Mouse (Mus musculus): Measurements from ENCODE around the gene Midn. TPM values are rescaled to one million over a fixed set of nuclear protein-coding genes. Genes with fewer than 3 reads are reported as not detected.

Midn gene
- polyA plus RNA-seq, 1 experiment from 2014 or later, result 3.1 TPM

- H3K36me3 ChIP-seq (replicated peaks), result no peaks in the 10 kb centered on the region
- WGBS (ENCODE audit: insufficient replicate concordance), result 22% methylated on average over 27 of the region's 27 CpGs
- H3K9me3 ChIP-seq (replicated peaks), result no peaks in the 10 kb centered on the region
- H3K4me2 ChIP-seq, result no peak overlapping the region
- no peak overlapping the region for H3K9ac ChIP-seq
- H3K27me3 ChIP-seq, result peaks cover 98% of the 10 kb centered on the region
- ATAC-seq (ENCODE audit: insufficient read depth), result no peak
- H3K27ac ChIP-seq (replicated peaks), result no peak overlapping the region
- peaks cover 14% of the 10 kb centered on the region; the same call in 1 of the 2 replicates for H3K4me1 ChIP-seq (replicated peaks)
- no peak overlapping the region for H3K4me3 ChIP-seq (replicated peaks)
These were observed 38.6 kb downstream of the Midn start for GRCm38 (mm10) chr10:80186649-80187048.

GRCm38 (mm10) chr10:80187739-80188138 is 39.7 kb downstream of the Midn start:
- H3K4me1 ChIP-seq (replicated peaks), result peaks cover 14% of the 10 kb centered on the region; the same call in 1 of the 2 replicates
- H3K27me3 ChIP-seq, result peaks cover 98% of the 10 kb centered on the region
- no peaks in the 10 kb centered on the region for H3K9me3 ChIP-seq (replicated peaks)
- H3K9ac ChIP-seq, result no peak overlapping the region
- 75% methylated on average over 10 of the region's 10 CpGs for WGBS (ENCODE audit: insufficient replicate concordance)
- H3K4me3 ChIP-seq (replicated peaks), result no peak overlapping the region
- H3K4me2 ChIP-seq, result no peak overlapping the region
- no peak overlapping the region for H3K27ac ChIP-seq (replicated peaks)
- ATAC-seq (ENCODE audit: insufficient read depth), result no peak
- H3K36me3 ChIP-seq (replicated peaks), result no peaks in the 10 kb centered on the region

- H3K4me2 ChIP-seq, result no peak overlapping the region
- H3K27me3 ChIP-seq, result peaks cover 98% of the 10 kb centered on the region
- no peak overlapping the region for H3K27ac ChIP-seq (replicated peaks)
- WGBS (ENCODE audit: insufficient replicate concordance), result 62% methylated on average over 15 of the region's 15 CpGs
- no peaks in the 10 kb centered on the region for H3K9me3 ChIP-seq (replicated peaks)
- no peaks in the 10 kb centered on the region for H3K36me3 ChIP-seq (replicated peaks)
- no peak overlapping the region for H3K9ac ChIP-seq
- H3K4me3 ChIP-seq (replicated peaks), result no peak overlapping the region
- ATAC-seq (ENCODE audit: insufficient read depth), result no peak
- H3K4me1 ChIP-seq (replicated peaks), result peaks cover 14% of the 10 kb centered on the region; the same call in 1 of the 2 replicates
These were observed 40.5 kb downstream of the Midn start for GRCm38 (mm10) chr10:80188453-80189024.

- Histone ChIP-seq H3K9ac (no peak overlapping the region), H3K9me3 (replicated peaks) (no peaks in the 10 kb centered on the region), H3K27ac (replicated peaks) (no peak overlapping the region), H3K4me2 (peak overlapping the region; percentile 56), H3K4me3 (replicated peaks) (peak overlapping the region; percentile 33), H3K36me3 (replicated peaks) (no peaks in the 10 kb centered on the region), H3K27me3 (peaks cover 98% of the 10 kb centered on the region), H3K4me1 (replicated peaks) (peaks cover 14% of the 10 kb centered on the region; the same call in 1 of the 2 replicates)
- 5% methylated on average over 21 of the region's 21 CpGs for WGBS (ENCODE audit: insufficient replicate concordance)
- ATAC-seq (ENCODE audit: insufficient read depth), result no peak
These were observed 41.9 kb downstream of the Midn start for GRCm38 (mm10) chr10:80189999-80190398.

GRCm38 (mm10) chr10:80190491-80191051 is 42.5 kb downstream of the Midn start:
- Histone ChIP-seq H3K27ac (replicated peaks) (no peak overlapping the region), H3K36me3 (replicated peaks) (no peaks in the 10 kb centered on the region), H3K9me3 (replicated peaks) (no peaks in the 10 kb centered on the region), H3K9ac (no peak overlapping the region), H3K4me2 (peak overlapping the region; percentile 56), H3K4me1 (replicated peaks) (peaks cover 14% of the 10 kb centered on the region; the same call in 1 of the 2 replicates), H3K4me3 (replicated peaks) (peak overlapping the region; percentile 33), H3K27me3 (peaks cover 92% of the 10 kb centered on the region)
- ATAC-seq (ENCODE audit: insufficient read depth), result no peak
- WGBS (ENCODE audit: insufficient replicate concordance), result under 1% methylated on average over 48 of the region's 48 CpGs

GRCm38 (mm10) chr10:80193976-80194375 is 45.9 kb downstream of the Midn start:
- Histone ChIP-seq H3K27me3 (peaks cover 62% of the 10 kb centered on the region), H3K4me2 (no peak overlapping the region), H3K36me3 (replicated peaks) (no peaks in the 10 kb centered on the region), H3K4me3 (replicated peaks) (no peak overlapping the region), H3K9ac (no peak overlapping the region), H3K27ac (replicated peaks) (no peak overlapping the region), H3K9me3 (replicated peaks) (no peaks in the 10 kb centered on the region), H3K4me1 (replicated peaks) (peaks cover 14% of the 10 kb centered on the region; the same call in 1 of the 2 replicates)
- ATAC-seq (ENCODE audit: insufficient read depth), result no peak
- 53% methylated on average over 6 of the region's 6 CpGs for WGBS (ENCODE audit: insufficient replicate concordance)

GRCm38 (mm10) chr10:80194441-80194840 is 46.4 kb downstream of the Midn start:
- Histone ChIP-seq H3K36me3 (replicated peaks) (no peaks in the 10 kb centered on the region), H3K4me2 (no peak overlapping the region), H3K9me3 (replicated peaks) (no peaks in the 10 kb centered on the region), H3K27ac (replicated peaks) (no peak overlapping the region), H3K27me3 (peaks cover 57% of the 10 kb centered on the region), H3K9ac (no peak overlapping the region), H3K4me1 (replicated peaks) (peaks cover 14% of the 10 kb centered on the region; the same call in 1 of the 2 replicates), H3K4me3 (replicated peaks) (no peak overlapping the region)
- 57% methylated on average over 8 of the region's 8 CpGs for WGBS (ENCODE audit: insufficient replicate concordance)
- no peak for ATAC-seq (ENCODE audit: insufficient read depth)

- Histone ChIP-seq H3K27ac (replicated peaks) (no peak overlapping the region), H3K4me3 (replicated peaks) (no peak overlapping the region), H3K4me2 (no peak overlapping the region), H3K4me1 (replicated peaks) (no peaks in the 10 kb centered on the region), H3K9me3 (replicated peaks) (no peaks in the 10 kb centered on the region), H3K27me3 (peaks cover 46% of the 10 kb centered on the region), H3K9ac (no peak overlapping the region), H3K36me3 (replicated peaks) (no peaks in the 10 kb centered on the region)
- 81% methylated on average over 1 of the region's 1 CpGs for WGBS (ENCODE audit: insufficient replicate concordance)
- no peak for ATAC-seq (ENCODE audit: insufficient read depth)
These were observed 48.1 kb downstream of the Midn start for GRCm38 (mm10) chr10:80196167-80196566.

GRCm38 (mm10) chr10:80196778-80197581 is 48.9 kb downstream of the Midn start:
- no peak overlapping the region for H3K4me2 ChIP-seq
- H3K36me3 ChIP-seq (replicated peaks), result no peaks in the 10 kb centered on the region
- peaks cover 38% of the 10 kb centered on the region for H3K27me3 ChIP-seq
- 73% methylated on average over 33 of the region's 33 CpGs for WGBS (ENCODE audit: insufficient replicate concordance)
- no peaks in the 10 kb centered on the region for H3K9me3 ChIP-seq (replicated peaks)
- ATAC-seq (ENCODE audit: insufficient read depth), result no peak
- no peaks in the 10 kb centered on the region for H3K4me1 ChIP-seq (replicated peaks)
- no peak overlapping the region for H3K9ac ChIP-seq
- no peak overlapping the region for H3K27ac ChIP-seq (replicated peaks)
- H3K4me3 ChIP-seq (replicated peaks), result no peak overlapping the region

GRCm38 (mm10) chr10:80199440-80200008 is 51.5 kb downstream of the Midn start:
- no peaks in the 10 kb centered on the region for H3K36me3 ChIP-seq (replicated peaks)
- no peak overlapping the region for H3K9ac ChIP-seq
- peaks cover 18% of the 10 kb centered on the region for H3K27me3 ChIP-seq
- WGBS (ENCODE audit: insufficient replicate concordance), result 48% methylated on average over 3 of the region's 3 CpGs
- peak; percentile 65 for ATAC-seq (ENCODE audit: insufficient read depth)
- no peaks in the 10 kb centered on the region for H3K9me3 ChIP-seq (replicated peaks)
- no peak overlapping the region for H3K27ac ChIP-seq (replicated peaks)
- H3K4me2 ChIP-seq, result no peak overlapping the region
- no peaks in the 10 kb centered on the region for H3K4me1 ChIP-seq (replicated peaks)
- H3K4me3 ChIP-seq (replicated peaks), result no peak overlapping the region

- H3K4me2 ChIP-seq, result no peak overlapping the region
- no peak overlapping the region for H3K4me3 ChIP-seq (replicated peaks)
- H3K27ac ChIP-seq (replicated peaks), result no peak overlapping the region
- H3K36me3 ChIP-seq (replicated peaks), result no peaks in the 10 kb centered on the region
- H3K9me3 ChIP-seq (replicated peaks), result no peaks in the 10 kb centered on the region
- H3K9ac ChIP-seq, result no peak overlapping the region
- H3K4me1 ChIP-seq (replicated peaks), result no peaks in the 10 kb centered on the region
- H3K27me3 ChIP-seq, result peaks cover 19% of the 10 kb centered on the region
- WGBS (ENCODE audit: insufficient replicate concordance), result 67% methylated on average over 6 of the region's 6 CpGs
- no peak for ATAC-seq (ENCODE audit: insufficient read depth)
These were observed 52.4 kb downstream of the Midn start for GRCm38 (mm10) chr10:80200485-80200884.
